Mouse (Mus musculus): ENCODE measurements around the gene Gm765. TPM values are rescaled to one million over a fixed set of nuclear protein-coding genes. Genes with fewer than 3 reads are reported as not detected.

Gene Gm765
- polyA plus RNA-seq (2012; rRNA removed): not detected in 2 replicates

DNA sequence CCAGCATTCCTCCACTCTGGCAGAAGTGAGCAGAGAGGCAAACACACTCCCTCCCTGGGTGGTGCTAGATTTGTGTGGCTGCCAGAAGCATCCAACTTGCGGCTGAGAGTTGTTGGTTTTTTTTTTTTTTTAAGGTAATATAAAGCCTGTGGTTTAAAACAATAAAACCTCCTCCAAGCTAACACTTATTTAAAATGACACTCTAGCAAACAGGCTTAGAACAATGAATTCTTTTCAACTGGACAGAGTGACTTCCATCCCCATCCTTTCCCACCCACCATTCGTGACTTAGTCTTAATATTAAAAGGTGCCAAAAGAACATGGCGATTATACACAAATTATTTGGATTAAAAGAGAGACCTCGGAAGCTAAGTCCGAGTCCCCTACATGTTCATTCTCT lies at the start of gene Gm765:
Gene Gm765 (minus strand): TSS at position 101 of the 400 bp plus-strand sequence.
- no peak for DNase-seq (ENCODE audit: low read depth in 1 of 2, low spot score in 2 of 2)
- Histone ChIP-seq H3K27ac (ENCODE audit: insufficient read depth, low read length) (no peak within 1 kb of the TSS), H3K4me3 (ENCODE audit: extremely low read depth, insufficient read depth, insufficient read length) (no peak within 1 kb of the TSS), H3K4me1 (ENCODE audit: control insufficient read depth, insufficient read depth, insufficient read length) (no peaks in the 10 kb centered on the region), H3K36me3 (ENCODE audit: control insufficient read depth, insufficient read depth, low read length) (no peaks in the 10 kb centered on the region), H3K27me3 (ENCODE audit: control insufficient read depth, insufficient read depth, low read length) (no peaks in the 10 kb centered on the region)
- TF ChIP-seq CTCF (IDR thresholded peaks at IDR 0.05; ENCODE audit: extremely low read depth, insufficient read depth, insufficient read length, insufficient replicate concordance): no peak
- TF ChIP-seq POLR2A (IDR thresholded peaks at IDR 0.05; ENCODE audit: low read depth, low read length): no peak
- WGBS: 88% methylated on average over 5 of the region's 5 CpGs

DNA sequence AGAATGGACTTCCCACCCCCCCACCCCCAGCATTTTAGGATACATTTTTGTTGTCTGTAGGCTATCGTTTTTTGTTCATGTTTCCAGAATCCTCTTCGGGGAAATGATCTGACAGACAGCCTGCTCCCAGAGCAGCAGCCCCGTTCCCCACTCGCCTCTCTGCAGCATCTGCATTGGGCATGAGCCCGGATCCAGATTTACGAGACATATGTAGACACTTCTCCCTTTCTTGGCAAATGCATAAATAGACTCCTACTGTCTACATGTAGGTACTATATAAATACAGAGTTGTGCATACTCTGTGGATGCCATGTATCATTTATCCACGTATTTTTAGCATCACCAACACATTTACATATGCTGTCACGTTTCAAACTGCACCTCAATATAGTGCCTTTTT lies 42.9 kb upstream of the Gm765 start:
- H3K4me1 ChIP-seq (ENCODE audit: control insufficient read depth, insufficient read depth, insufficient read length): no peaks in the 10 kb centered on the region
- no peak overlapping the region for H3K27ac ChIP-seq (ENCODE audit: insufficient read depth, low read length)
- no peaks in the 10 kb centered on the region for H3K27me3 ChIP-seq (ENCODE audit: control insufficient read depth, insufficient read depth, low read length)
- no peak overlapping the region for H3K4me3 ChIP-seq (ENCODE audit: extremely low read depth, insufficient read depth, insufficient read length)
- 83% methylated on average over 8 of the region's 8 CpGs for WGBS
- DNase-seq (ENCODE audit: low read depth in 1 of 2, low spot score in 2 of 2): no peak
- TF ChIP-seq POLR2A (IDR thresholded peaks at IDR 0.05; ENCODE audit: low read depth, low read length) (no peak), CTCF (IDR thresholded peaks at IDR 0.05; ENCODE audit: extremely low read depth, insufficient read depth, insufficient read length, insufficient replicate concordance) (no peak)
- no peaks in the 10 kb centered on the region for H3K36me3 ChIP-seq (ENCODE audit: control insufficient read depth, insufficient read depth, low read length)

DNA sequence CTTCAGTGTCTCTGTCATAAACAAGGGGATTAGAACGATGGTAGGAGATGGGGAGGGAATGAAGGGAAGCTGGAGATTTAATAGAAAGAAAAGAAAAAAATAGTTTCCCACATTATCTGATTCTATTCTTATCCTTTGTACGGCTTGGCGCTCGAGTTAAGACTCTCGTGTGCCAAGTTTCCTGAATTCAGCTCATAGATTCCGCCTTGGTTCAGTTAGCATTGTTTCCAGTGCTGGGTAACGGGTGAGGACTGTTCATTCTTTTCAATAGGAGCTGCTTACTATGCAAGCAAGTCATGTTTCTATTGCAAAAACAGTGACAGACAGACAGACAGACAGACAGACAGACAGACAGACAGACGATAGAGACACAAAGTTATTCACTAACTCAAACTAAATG lies 41.9 kb upstream of the Gm765 start:
- DNase-seq (ENCODE audit: low read depth in 1 of 2, low spot score in 2 of 2): no peak
- 61% methylated on average over 8 of the region's 8 CpGs for WGBS
- no peak overlapping the region for H3K27ac ChIP-seq (ENCODE audit: insufficient read depth, low read length)
- H3K27me3 ChIP-seq (ENCODE audit: control insufficient read depth, insufficient read depth, low read length): no peaks in the 10 kb centered on the region
- no peaks in the 10 kb centered on the region for H3K4me1 ChIP-seq (ENCODE audit: control insufficient read depth, insufficient read depth, insufficient read length)
- H3K4me3 ChIP-seq (ENCODE audit: extremely low read depth, insufficient read depth, insufficient read length): no peak overlapping the region
- no peak for TF ChIP-seq CTCF (IDR thresholded peaks at IDR 0.05; ENCODE audit: extremely low read depth, insufficient read depth, insufficient read length, insufficient replicate concordance)
- no peak for TF ChIP-seq POLR2A (IDR thresholded peaks at IDR 0.05; ENCODE audit: low read depth, low read length)
- no peaks in the 10 kb centered on the region for H3K36me3 ChIP-seq (ENCODE audit: control insufficient read depth, insufficient read depth, low read length)

DNA sequence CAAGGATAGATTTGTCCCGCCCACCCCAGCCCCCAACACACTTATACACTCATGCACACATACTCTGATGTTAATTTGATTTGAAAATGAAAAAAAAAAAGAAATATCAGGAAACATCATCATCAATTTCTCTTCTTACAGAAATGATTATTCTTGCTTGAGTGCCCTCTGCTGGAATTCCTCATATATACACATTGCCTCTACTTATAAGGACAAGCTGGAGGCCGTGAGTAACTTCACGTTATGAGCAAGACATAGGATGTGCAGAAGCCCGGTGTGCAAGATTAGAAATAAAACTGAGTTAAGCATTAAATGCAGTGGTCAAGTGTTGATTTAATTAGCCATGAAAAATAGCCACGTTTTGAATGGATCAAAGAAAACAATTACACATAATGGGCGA lies 40.9 kb upstream of the Gm765 start:
- H3K4me3 ChIP-seq (ENCODE audit: extremely low read depth, insufficient read depth, insufficient read length): no peak overlapping the region
- no peak for DNase-seq (ENCODE audit: low read depth in 1 of 2, low spot score in 2 of 2)
- 38% methylated on average over 6 of the region's 6 CpGs for WGBS
- H3K36me3 ChIP-seq (ENCODE audit: control insufficient read depth, insufficient read depth, low read length): no peaks in the 10 kb centered on the region
- no peaks in the 10 kb centered on the region for H3K27me3 ChIP-seq (ENCODE audit: control insufficient read depth, insufficient read depth, low read length)
- TF ChIP-seq POLR2A (IDR thresholded peaks at IDR 0.05; ENCODE audit: low read depth, low read length): no peak
- TF ChIP-seq CTCF (IDR thresholded peaks at IDR 0.05; ENCODE audit: extremely low read depth, insufficient read depth, insufficient read length, insufficient replicate concordance): no peak
- no peak overlapping the region for H3K27ac ChIP-seq (ENCODE audit: insufficient read depth, low read length)
- no peaks in the 10 kb centered on the region for H3K4me1 ChIP-seq (ENCODE audit: control insufficient read depth, insufficient read depth, insufficient read length)

DNA sequence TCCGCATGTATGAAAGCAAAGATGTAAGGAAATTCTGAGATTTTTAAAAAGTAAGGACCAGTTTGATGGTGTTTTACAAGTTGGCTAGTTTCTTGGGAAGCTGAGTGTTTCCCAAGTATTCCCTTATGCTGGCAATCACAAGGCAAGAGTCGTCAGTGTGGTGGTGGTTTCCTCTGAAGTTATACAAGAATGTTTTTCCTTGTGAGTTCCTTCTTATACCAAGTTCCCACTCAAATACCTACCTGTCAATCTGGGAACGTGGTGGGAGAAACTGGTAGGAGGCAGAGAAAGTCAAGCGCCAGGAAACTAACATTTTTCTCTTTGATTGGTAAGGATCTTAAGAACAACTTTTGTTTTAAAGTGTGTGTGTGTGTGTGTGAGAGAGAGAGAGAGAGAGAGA lies 23.6 kb upstream of the Gm765 start:
- Histone ChIP-seq H3K27me3 (ENCODE audit: control insufficient read depth, insufficient read depth, low read length) (no peaks in the 10 kb centered on the region), H3K36me3 (ENCODE audit: control insufficient read depth, insufficient read depth, low read length) (no peaks in the 10 kb centered on the region), H3K4me3 (ENCODE audit: extremely low read depth, insufficient read depth, insufficient read length) (no peak overlapping the region), H3K4me1 (ENCODE audit: control insufficient read depth, insufficient read depth, insufficient read length) (no peaks in the 10 kb centered on the region), H3K27ac (ENCODE audit: insufficient read depth, low read length) (no peak overlapping the region)
- no peak for DNase-seq (ENCODE audit: low read depth in 1 of 2, low spot score in 2 of 2)
- 72% methylated on average over 4 of the region's 4 CpGs for WGBS
- TF ChIP-seq CTCF (IDR thresholded peaks at IDR 0.05; ENCODE audit: extremely low read depth, insufficient read depth, insufficient read length, insufficient replicate concordance): no peak

DNA sequence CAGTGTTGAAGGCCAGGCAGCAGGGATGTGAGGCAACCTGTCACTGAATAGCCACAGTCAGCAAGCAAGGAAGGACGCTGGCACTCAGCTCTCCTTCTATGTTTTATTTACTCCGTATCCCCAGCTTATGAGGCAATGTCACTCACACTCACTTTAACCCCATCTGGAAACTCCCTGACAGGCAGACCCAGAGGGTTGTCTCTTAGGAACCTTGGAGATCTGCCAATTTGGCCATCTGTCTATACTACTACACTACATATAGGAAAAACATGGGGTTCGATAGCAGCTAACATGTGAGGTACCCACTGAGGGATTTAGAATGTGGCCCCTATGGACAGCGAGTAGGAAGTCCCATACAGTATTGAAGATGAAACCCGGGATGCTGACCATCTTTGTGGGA lies 12.7 kb upstream of the Gm765 start:
- no peaks in the 10 kb centered on the region for H3K27me3 ChIP-seq (ENCODE audit: control insufficient read depth, insufficient read depth, low read length)
- no peaks in the 10 kb centered on the region for H3K36me3 ChIP-seq (ENCODE audit: control insufficient read depth, insufficient read depth, low read length)
- 82% methylated on average over 5 of the region's 5 CpGs for WGBS
- DNase-seq (ENCODE audit: low read depth in 1 of 2, low spot score in 2 of 2): no peak
- no peaks in the 10 kb centered on the region for H3K4me1 ChIP-seq (ENCODE audit: control insufficient read depth, insufficient read depth, insufficient read length)
- TF ChIP-seq POLR2A (IDR thresholded peaks at IDR 0.05; ENCODE audit: low read depth, low read length): no peak
- TF ChIP-seq CTCF (IDR thresholded peaks at IDR 0.05; ENCODE audit: extremely low read depth, insufficient read depth, insufficient read length, insufficient replicate concordance): no peak
- H3K27ac ChIP-seq (ENCODE audit: insufficient read depth, low read length): no peak overlapping the region
- no peak overlapping the region for H3K4me3 ChIP-seq (ENCODE audit: extremely low read depth, insufficient read depth, insufficient read length)

DNA sequence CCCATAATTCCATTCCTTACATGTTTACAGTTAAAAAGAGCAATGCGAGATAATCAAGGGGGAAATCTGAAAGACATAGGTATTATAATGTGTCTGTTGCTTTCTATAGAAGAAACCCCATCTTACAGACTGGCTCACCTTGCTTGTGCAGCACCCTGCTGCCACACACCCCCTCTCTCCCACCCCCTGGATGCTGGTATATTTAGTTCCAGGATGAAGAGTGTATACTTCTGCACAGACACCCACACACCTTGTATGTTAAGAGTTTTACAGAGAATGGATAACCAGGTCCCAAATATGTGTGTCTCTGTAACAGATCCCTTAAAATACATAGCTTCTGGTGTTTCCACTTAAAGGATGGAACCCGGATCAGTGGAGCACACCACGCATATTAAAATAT lies 10.7 kb upstream of the Gm765 start:
- DNase-seq (ENCODE audit: low read depth in 1 of 2, low spot score in 2 of 2): no peak
- no peaks in the 10 kb centered on the region for H3K4me1 ChIP-seq (ENCODE audit: control insufficient read depth, insufficient read depth, insufficient read length)
- no peak overlapping the region for H3K27ac ChIP-seq (ENCODE audit: insufficient read depth, low read length)
- no peaks in the 10 kb centered on the region for H3K27me3 ChIP-seq (ENCODE audit: control insufficient read depth, insufficient read depth, low read length)
- no peaks in the 10 kb centered on the region for H3K36me3 ChIP-seq (ENCODE audit: control insufficient read depth, insufficient read depth, low read length)
- TF ChIP-seq CTCF (IDR thresholded peaks at IDR 0.05; ENCODE audit: extremely low read depth, insufficient read depth, insufficient read length, insufficient replicate concordance) (no peak), POLR2A (IDR thresholded peaks at IDR 0.05; ENCODE audit: low read depth, low read length) (no peak)
- no peak overlapping the region for H3K4me3 ChIP-seq (ENCODE audit: extremely low read depth, insufficient read depth, insufficient read length)
- WGBS: 88% methylated on average over 3 of the region's 3 CpGs
